Mouse (Mus musculus) heart, postnatal 4 days (tissue): ENCODE data around the gene Pip5k1b. TPM values are rescaled to one million over a fixed set of nuclear protein-coding genes. Genes with fewer than 3 reads are reported as not detected.
A peak's percentile ranks its signal among the peaks of the same experiment; 100 is the strongest.
"Not testable (repeated sequence)": the region's sequence is repeated elsewhere in the genome, so short reads cannot be mapped to it uniquely, and the experiment has no call there.

Source experiments
- DNase-seq: peaks from one replicate; pipeline ENCODE4 v3.0.0; 2021
- total RNA-seq, 2 experiments: library from RNA; stranded (reverse); gene quantifications; 2 replicates each; pipeline ENCODE4 v1.2.3; 2021

The Pip5k1b gene
- total RNA-seq: 10 to 100 TPM; 29.9 to 31.2 TPM

- peak; percentile 70 for DNase-seq
Measured at GRCm38 (mm10) chr19:24555466-24555903, at the start of gene Pip5k1b. Pip5k1b (minus strand) TSS chr19:24555872.

- peak; percentile 21 for DNase-seq
Measured at GRCm38 (mm10) chr19:24604105-24604504, 48.4 kb upstream of the Pip5k1b start.

GRCm38 (mm10) chr19:24603431-24603830 lies 47.8 kb upstream of the Pip5k1b start:
- no peak for DNase-seq

GRCm38 (mm10) chr19:24586726-24587125 lies 31.1 kb upstream of the Pip5k1b start:
- no peak for DNase-seq

GRCm38 (mm10) chr19:24585171-24585570 lies 29.5 kb upstream of the Pip5k1b start:
- DNase-seq: no peak

GRCm38 (mm10) chr19:24583956-24584355 lies 28.3 kb upstream of the Pip5k1b start:
- no peak for DNase-seq

- no peak for DNase-seq
Measured at GRCm38 (mm10) chr19:24576125-24576524, 20.5 kb upstream of the Pip5k1b start.

- DNase-seq: peak; percentile 52
Measured at GRCm38 (mm10) chr19:24571756-24572181, 16.1 kb upstream of the Pip5k1b start.

GRCm38 (mm10) chr19:24570969-24571368 lies 15.3 kb upstream of the Pip5k1b start:
- DNase-seq: no peak

- DNase-seq: peak; percentile 37
Measured at GRCm38 (mm10) chr19:24557456-24557855, 1.8 kb upstream of the Pip5k1b start.

- no peak for DNase-seq
Measured at GRCm38 (mm10) chr19:24556585-24556966, 904 bp upstream of the Pip5k1b start.

- peak; percentile 75 for DNase-seq
Measured at GRCm38 (mm10) chr19:24555904-24556584, 372 bp upstream of the Pip5k1b start.

GRCm38 (mm10) chr19:24554911-24555465 lies 684 bp downstream of the Pip5k1b start:
- no peak for DNase-seq

GRCm38 (mm10) chr19:24554425-24554824 lies 1.2 kb downstream of the Pip5k1b start:
- no peak for DNase-seq

- DNase-seq: no peak
Measured at GRCm38 (mm10) chr19:24553291-24554075, 2.2 kb downstream of the Pip5k1b start.

GRCm38 (mm10) chr19:24552641-24553040 lies 3.0 kb downstream of the Pip5k1b start:
- not testable (repeated sequence) for DNase-seq

- no peak for DNase-seq
Measured at GRCm38 (mm10) chr19:24551196-24551954, 4.3 kb downstream of the Pip5k1b start.

- DNase-seq: no peak
Measured at GRCm38 (mm10) chr19:24550778-24551177, 4.9 kb downstream of the Pip5k1b start.

- DNase-seq: no peak
Measured at GRCm38 (mm10) chr19:24550016-24550415, 5.7 kb downstream of the Pip5k1b start.

GRCm38 (mm10) chr19:24548337-24548736 lies 7.3 kb downstream of the Pip5k1b start:
- DNase-seq: no peak

- no peak for DNase-seq
Measured at GRCm38 (mm10) chr19:24546153-24546552, 9.5 kb downstream of the Pip5k1b start.
